Mouse (Mus musculus) kidney, adult 2 months (tissue): Measurements from ENCODE around the gene Dock4. TPM values are rescaled to one million over a fixed set of nuclear protein-coding genes. Genes with fewer than 3 reads are reported as not detected.

ENCODE experiments used
- DNase-seq: peaks from one replicate; pipeline ENCODE4 v3.0.0; 2021
- H3K27ac ChIP-seq: fragments of 200-500 bp; 2 replicates; pipeline ENCODE4 v1.5.1; 2012; ENCODE audit warnings: low read depth, low read length, control low read depth, inconsistent platforms; ENCODE audit not compliant: insufficient read depth
- H3K27me3 ChIP-seq: fragments of 200-500 bp; replicated peaks from 2 replicates; pipeline ENCODE4 v1.6.1; 2012; ENCODE audit warnings: mild to moderate bottlenecking, moderate library complexity, low read length, inconsistent platforms; ENCODE audit not compliant: control insufficient read depth, insufficient read depth
- H3K36me3 ChIP-seq: fragments of 200-500 bp; 2 replicates; pipeline ENCODE4 v1.6.1; 2012; ENCODE audit warnings: mild to moderate bottlenecking, moderate library complexity, low read length, inconsistent platforms; ENCODE audit not compliant: control insufficient read depth, insufficient read depth
- H3K4me1 ChIP-seq: fragments of 200-500 bp; 2 replicates; pipeline ENCODE4 v1.6.1; 2011; ENCODE audit warnings: low read length; ENCODE audit not compliant: control insufficient read depth, insufficient read depth
- H3K4me3 ChIP-seq: fragments of 200-500 bp; 2 replicates; pipeline ENCODE4 v1.5.1; 2011; ENCODE audit warnings: mild to moderate bottlenecking, low read depth, low read length, control low read depth; ENCODE audit not compliant: insufficient read depth
- CTCF ChIP-seq: fragments of 200-500 bp; conservative IDR thresholded peaks from 2 replicates; pipeline ENCODE4 v1.5.1; 2011; ENCODE audit warnings: low read depth, mild to moderate bottlenecking, control low read depth, low read length, moderate library complexity, mixed read lengths; ENCODE audit not compliant: insufficient read depth, insufficient read length
- POLR2A ChIP-seq: fragments of 200-500 bp; IDR thresholded peaks from one replicate; pipeline ENCODE4 v1.6.1; 2011; ENCODE audit warnings: low read depth, low read length, control low read depth
- WGBS: fragments of 180-500 bp; shearing (Covaris S2); methylation state at CpG from one replicate; pipeline ENCODE4 v1.1.7; 2018; 5-methylcytosine and 5-hydroxymethylcytosine counted together
- polyA plus RNA-seq: library from polyadenylated mRNA; depleted of rRNA; stranded (reverse); fragments of >200 nt; gene quantifications from 2 replicates; pipeline ENCODE4 v1.2.3, GENCODE M21; 2012; rRNA removed

The Dock4 gene
- 4.1 and 4.3 TPM in 2 replicates for polyA plus RNA-seq

- no peaks in the 10 kb centered on the region for H3K27me3 ChIP-seq
- peak; percentile 100 for DNase-seq
These were observed at the start of gene Dock4, which contains the start of gene Zfp277 for GRCm38 (mm10) chr12:40445648-40446449. Gene Dock4, plus strand, starts transcription at chr12:40445952. Gene Zfp277, minus strand, starts transcription at chr12:40445902.

GRCm38 (mm10) chr12:40398916-40399315 lies 46.8 kb upstream of the Dock4 start:
- Histone ChIP-seq H3K4me3 (no peak overlapping the region), H3K4me1 (peaks cover 2% of the 10 kb centered on the region; the same call in 1 of the 2 replicates), H3K27me3 (no peaks in the 10 kb centered on the region), H3K27ac (no peak overlapping the region), H3K36me3 (no peaks in the 10 kb centered on the region)
- 93% methylated on average over 2 of the region's 2 CpGs for WGBS
- no peak for DNase-seq
- TF ChIP-seq POLR2A (no peak), CTCF (no peak)

More at GRCm38 (mm10) chr12:40445648-40446449, at the start of gene Dock4, which contains the start of gene Zfp277:
- H3K36me3 ChIP-seq = no peaks in the 10 kb centered on the region
- TF ChIP-seq CTCF (no peak), POLR2A (peak; percentile 58)
- H3K4me3 ChIP-seq = peak within 1 kb of the TSS; percentile 83
- WGBS = under 1% methylated on average over 80 of the region's 80 CpGs
- H3K27ac ChIP-seq = peak within 1 kb of the TSS; percentile 39
- H3K4me1 ChIP-seq = peaks cover 12% of the 10 kb centered on the region; the same call in 1 of the 2 replicates

GRCm38 (mm10) chr12:40399386-40399785 lies 46.4 kb upstream of the Dock4 start:
- Histone ChIP-seq H3K36me3 (no peaks in the 10 kb centered on the region), H3K4me3 (no peak overlapping the region), H3K4me1 (peaks cover 2% of the 10 kb centered on the region; the same call in 1 of the 2 replicates), H3K27ac (no peak overlapping the region), H3K27me3 (no peaks in the 10 kb centered on the region)
- DNase-seq = peak; percentile 58
- TF ChIP-seq POLR2A = no peak
- 82% methylated on average over 2 of the region's 2 CpGs for WGBS

- Histone ChIP-seq H3K4me1 (peaks cover 2% of the 10 kb centered on the region; the same call in 1 of the 2 replicates), H3K4me3 (no peak overlapping the region), H3K27me3 (no peaks in the 10 kb centered on the region), H3K27ac (0 out of 2 replicates have a peak overlapping the region, but pooled peaks have one; percentile 46), H3K36me3 (no peaks in the 10 kb centered on the region)
- 74% methylated on average over 10 of the region's 10 CpGs for WGBS
- TF ChIP-seq CTCF (no peak), POLR2A (no peak)
- DNase-seq = no peak
These were observed 45.9 kb upstream of the Dock4 start for GRCm38 (mm10) chr12:40399812-40400211.

- WGBS = 79% methylated on average over 5 of the region's 5 CpGs
- TF ChIP-seq POLR2A (no peak), CTCF (no peak)
These were observed 31.0 kb upstream of the Dock4 start for GRCm38 (mm10) chr12:40414682-40415311.

GRCm38 (mm10) chr12:40415312-40415925 lies 30.3 kb upstream of the Dock4 start:
- Histone ChIP-seq H3K27me3 (no peaks in the 10 kb centered on the region), H3K27ac (no peak overlapping the region), H3K36me3 (no peaks in the 10 kb centered on the region), H3K4me3 (no peak overlapping the region), H3K4me1 (peaks cover 2% of the 10 kb centered on the region; the same call in 1 of the 2 replicates)
- DNase-seq = no peak
- TF ChIP-seq CTCF (no peak), POLR2A (no peak)
- WGBS = 72% methylated on average over 8 of the region's 8 CpGs

More at GRCm38 (mm10) chr12:40414682-40415311, 31.0 kb upstream of the Dock4 start:
- no peaks in the 10 kb centered on the region for H3K36me3 ChIP-seq
- DNase-seq = no peak
- H3K4me3 ChIP-seq = no peak overlapping the region
- no peaks in the 10 kb centered on the region for H3K27me3 ChIP-seq
- peaks cover 2% of the 10 kb centered on the region; the same call in 1 of the 2 replicates for H3K4me1 ChIP-seq
- H3K27ac ChIP-seq = no peak overlapping the region
